Comparison of ENCODE assay signal across 8 mouse cellular contexts in genomic region chr17:26095121-26095740, GRCm38 (mm10). TPM values are rescaled to one million over a fixed set of nuclear protein-coding genes. Genes with fewer than 3 reads are reported as not detected.
DNase-seq lines count a peak whose midpoint lies in the region; ATAC-seq and TF ChIP-seq lines count a peak whose summit lies in the region.

TSS of gene Nme4 (minus strand) at chr17:26095602.

- peak; percentile 54 for DNase-seq in thymus, adult 2 months
- DNase-seq in thymus, adult 18-20 months = no peak
- DNase-seq in cerebellum, postnatal 36 days = peak; percentile 66 to 77
- peak; percentile 26 for DNase-seq in gastrocnemius, postnatal 25 days
- peak; percentile 43 for DNase-seq in kidney, adult 9 months
- peak; percentile 49 for DNase-seq in limb, embryonic 14.5 days (ENCODE audit: low spot score)

- no peaks in the 10 kb centered on the region for H3K36me3 ChIP-seq in thymus, adult 2 months (ENCODE audit: control insufficient read depth, insufficient read depth, low read length)
- 0 out of 2 replicates have a peak, but pooled peaks cover 10% of the 10 kb centered on the region for H3K36me3 ChIP-seq in limb, embryonic 14.5 days (ENCODE audit: control insufficient read depth, insufficient read depth, low read length)
- H3K36me3 ChIP-seq in midbrain, embryonic 16.5 days (ENCODE audit: control insufficient read depth, insufficient read depth, low read length) = no peaks in the 10 kb centered on the region
- no peaks in the 10 kb centered on the region for H3K36me3 ChIP-seq in stomach, embryonic 14.5 days (ENCODE audit: control insufficient read depth, insufficient read depth, low read length)

- H3K27me3 ChIP-seq in thymus, adult 2 months (ENCODE audit: control insufficient read depth, insufficient read depth, low read length) = no peaks in the 10 kb centered on the region
- no peaks in the 10 kb centered on the region for H3K27me3 ChIP-seq in limb, embryonic 14.5 days (ENCODE audit: control insufficient read depth, insufficient read depth, low read length)
- H3K27me3 ChIP-seq in midbrain, embryonic 16.5 days (ENCODE audit: control insufficient read depth, insufficient read depth, low read depth, low read length) = no peaks in the 10 kb centered on the region
- H3K27me3 ChIP-seq in stomach, embryonic 14.5 days (ENCODE audit: control insufficient read depth, insufficient read depth, low read length) = no peaks in the 10 kb centered on the region

- H3K4me2 ChIP-seq in limb, embryonic 14.5 days (replicated peaks; ENCODE audit: low read depth, low read length, severe bottlenecking) = peak within 1 kb of the TSS; percentile 77
- H3K4me2 ChIP-seq in midbrain, embryonic 16.5 days (ENCODE audit: low read length) = peak within 1 kb of the TSS; percentile 90
- peak within 1 kb of the TSS; percentile 73 for H3K4me2 ChIP-seq in stomach, embryonic 14.5 days (replicated peaks; ENCODE audit: low read depth, low read length)

- H3K27ac ChIP-seq in thymus, adult 2 months (ENCODE audit: control insufficient read depth, insufficient read depth, low read length) = no peak within 1 kb of the TSS
- H3K27ac ChIP-seq in limb, embryonic 14.5 days (replicated peaks; ENCODE audit: low read depth, low read length) = peak within 1 kb of the TSS; percentile 67
- peak within 1 kb of the TSS; percentile 50 for H3K27ac ChIP-seq in midbrain, embryonic 16.5 days (ENCODE audit: low read length)
- H3K27ac ChIP-seq in stomach, embryonic 14.5 days (ENCODE audit: low read length) = peak within 1 kb of the TSS; percentile 69

- H3K4me1 ChIP-seq in thymus, adult 2 months (replicated peaks; ENCODE audit: control insufficient read depth, insufficient read depth, low read length) = peaks cover 17% of the 10 kb centered on the region
- H3K4me1 ChIP-seq in limb, embryonic 14.5 days (ENCODE audit: control insufficient read depth, insufficient read depth, low read length) = no peaks in the 10 kb centered on the region; the same call in 1 of the 2 replicates
- no peaks in the 10 kb centered on the region; the same call in 1 of the 2 replicates for H3K4me1 ChIP-seq in midbrain, embryonic 16.5 days (ENCODE audit: control insufficient read depth, insufficient read depth, low read length)
- H3K4me1 ChIP-seq in stomach, embryonic 14.5 days (ENCODE audit: control insufficient read depth, insufficient read depth, low read length) = 0 out of 2 replicates have a peak, but pooled peaks cover 8% of the 10 kb centered on the region

- TF ChIP-seq CTCF in thymus, adult 2 months (IDR thresholded peaks at IDR 0.05; ENCODE audit: borderline replicate concordance, control insufficient read depth, extremely low read depth, insufficient read depth, low read length, poor library complexity) = no peak

- peak; percentile 80 for ATAC-seq in limb, embryonic 14.5 days (ENCODE audit: low FRiP score, low read depth)
- ATAC-seq in midbrain, embryonic 16.5 days = peak; percentile 77
- ATAC-seq in stomach, embryonic 14.5 days (ENCODE audit: insufficient number of reproducible peaks, insufficient read depth, low FRiP score, low read depth) = peak; percentile 66; the same call in 1 of the 2 replicates

- no peak for TF ChIP-seq POLR2A in thymus, adult 2 months (IDR thresholded peaks at IDR 0.05; ENCODE audit: control insufficient read depth, extremely low read depth, insufficient read depth, low read length, poor library complexity)
- peak; percentile 80; the same call in 1 of the 2 replicates for TF ChIP-seq POLR2A in limb, embryonic 14.5 days (IDR thresholded peaks at IDR 0.05; ENCODE audit: borderline replicate concordance, extremely low read depth, insufficient read depth, insufficient read length)

- peak within 1 kb of the TSS; percentile 49 for H3K4me3 ChIP-seq in thymus, adult 2 months (ENCODE audit: control insufficient read depth, insufficient read depth, low read length)
- H3K4me3 ChIP-seq in limb, embryonic 14.5 days (replicated peaks; ENCODE audit: low read length) = peak within 1 kb of the TSS; percentile 64
- H3K4me3 ChIP-seq in midbrain, embryonic 16.5 days (ENCODE audit: low read depth, low read length) = peak within 1 kb of the TSS; percentile 64
- H3K4me3 ChIP-seq in stomach, embryonic 14.5 days (ENCODE audit: low read depth, low read length) = peak within 1 kb of the TSS; percentile 63

- peak within 1 kb of the TSS; percentile 86 for H3K9ac ChIP-seq in limb, embryonic 14.5 days (ENCODE audit: low read depth, low read length, severe bottlenecking)
- H3K9ac ChIP-seq in midbrain, embryonic 16.5 days (ENCODE audit: low read depth, low read length) = peak within 1 kb of the TSS; percentile 84
- H3K9ac ChIP-seq in stomach, embryonic 14.5 days (replicated peaks; ENCODE audit: low read depth, low read length) = peak within 1 kb of the TSS; percentile 80

- WGBS in thymus, adult 2 months = 3% methylated on average over 47 of the region's 47 CpGs
- WGBS in limb, embryonic 14.5 days = 3% methylated on average over 44 of the region's 47 CpGs
- WGBS in midbrain, embryonic 16.5 days = 3% methylated on average over 47 of the region's 47 CpGs
- 2% methylated on average over 47 of the region's 47 CpGs for WGBS in stomach, embryonic 14.5 days

- no peaks in the 10 kb centered on the region for H3K9me3 ChIP-seq in limb, embryonic 14.5 days (ENCODE audit: control insufficient read depth, low read length)
- H3K9me3 ChIP-seq in midbrain, embryonic 16.5 days (replicated peaks; ENCODE audit: control insufficient read depth, low read length, poor library complexity, severe bottlenecking) = no peaks in the 10 kb centered on the region
- H3K9me3 ChIP-seq in stomach, embryonic 14.5 days (ENCODE audit: control insufficient read depth, low read depth, low read length) = no peaks in the 10 kb centered on the region

RNA-seq across cellular contexts. Expression of gene Nme4, which starts in this region (rescaled TPM):
- polyA plus RNA-seq in thymus, adult 2 months (2012; rRNA removed) = 30.9 and 33.1 TPM in 2 replicates
- 1 to 10 TPM; 1.2 to 1.7 TPM for total RNA-seq in gastrocnemius, postnatal 25 days (2021)
- 133 and 176 TPM in 2 replicates for polyA plus RNA-seq in limb, embryonic 14.5 days (2012; rRNA removed)
- polyA plus RNA-seq in limb, embryonic 14.5 days (2014; fragmentation: Nextera tagmentation; extraction: Ambion mirVana) = 104 and 106 TPM in 2 replicates
- 16.8 and 18.3 TPM in 2 replicates for polyA plus RNA-seq in midbrain, embryonic 16.5 days (2015; fragmentation: Nextera tagmentation; extraction: Ambion mirVana)
- polyA plus RNA-seq in stomach, embryonic 14.5 days (2014; fragmentation: Nextera tagmentation; extraction: Ambion mirVana) = 90.7 and 96.5 TPM in 2 replicates

Comparison
In these comparisons a context has a peak if more than half of its experiments do, and no peak if none do; other contexts are left out.
1. DNase-seq: peak in thymus, adult 2 months (single experiment), cerebellum, postnatal 36 days (2 of 2), gastrocnemius, postnatal 25 days (single experiment), kidney, adult 9 months (single experiment) and limb, embryonic 14.5 days (single experiment); none in thymus, adult 18-20 months (0 of 2).
2. Peak in every context shown above with its lines, with median percentiles within 50 percentile points of each other: H3K4me3 ChIP-seq, ATAC-seq, H3K4me2 ChIP-seq and H3K9ac ChIP-seq.